Mouse (Mus musculus): ENCODE measurements around the gene Nab2. TPM values are rescaled to one million over a fixed set of nuclear protein-coding genes. Genes with fewer than 3 reads are reported as not detected.
A peak's percentile ranks its signal among the peaks of the same experiment; 100 is the strongest.

The Nab2 gene
- polyA plus RNA-seq, 1 experiment from 2014 or later: 4.0 TPM

GRCm38 (mm10) chr10:127691053-127691452 lies 22.7 kb upstream of the Nab2 start:
- WGBS: 26% methylated on average over 1 of the region's 1 CpGs
- no peak overlapping the region for H3K9ac ChIP-seq
- ATAC-seq (ENCODE audit: low read depth): no peak

GRCm38 (mm10) chr10:127682886-127683285 lies 14.5 kb upstream of the Nab2 start:
- Histone ChIP-seq H3K4me2 (no peak overlapping the region), H3K36me3 (no peaks in the 10 kb centered on the region), H3K4me3 (no peak overlapping the region), H3K27me3 (no peaks in the 10 kb centered on the region), H3K9me3 (no peaks in the 10 kb centered on the region), H3K9ac (no peak overlapping the region), H3K4me1 (replicated peaks) (peaks cover 5% of the 10 kb centered on the region), H3K27ac (replicated peaks) (no peak overlapping the region)
- WGBS: 97% methylated on average over 6 of the region's 6 CpGs
- no peak for ATAC-seq (ENCODE audit: low read depth)

More at GRCm38 (mm10) chr10:127691053-127691452, 22.7 kb upstream of the Nab2 start:
- no peaks in the 10 kb centered on the region for H3K9me3 ChIP-seq
- no peaks in the 10 kb centered on the region for H3K4me1 ChIP-seq (replicated peaks)
- no peaks in the 10 kb centered on the region for H3K27me3 ChIP-seq
- H3K4me2 ChIP-seq: no peak overlapping the region
- no peak overlapping the region for H3K4me3 ChIP-seq
- H3K36me3 ChIP-seq: peaks cover 32% of the 10 kb centered on the region
- H3K27ac ChIP-seq (replicated peaks): no peak overlapping the region

- no peak overlapping the region for H3K9ac ChIP-seq
- no peak overlapping the region for H3K4me2 ChIP-seq
- no peak overlapping the region for H3K4me3 ChIP-seq
- 94% methylated on average over 3 of the region's 3 CpGs for WGBS
- H3K9me3 ChIP-seq: no peaks in the 10 kb centered on the region
- H3K27ac ChIP-seq (replicated peaks): no peak overlapping the region
- peaks cover 17% of the 10 kb centered on the region for H3K4me1 ChIP-seq (replicated peaks)
- no peaks in the 10 kb centered on the region for H3K36me3 ChIP-seq
- H3K27me3 ChIP-seq: no peaks in the 10 kb centered on the region
- ATAC-seq (ENCODE audit: low read depth): no peak
Observed at GRCm38 (mm10) chr10:127679881-127680280, 11.5 kb upstream of the Nab2 start.

GRCm38 (mm10) chr10:127679208-127679607 lies 10.8 kb upstream of the Nab2 start:
- Histone ChIP-seq H3K27me3 (no peaks in the 10 kb centered on the region), H3K27ac (replicated peaks) (no peak overlapping the region), H3K9ac (no peak overlapping the region), H3K4me2 (no peak overlapping the region), H3K4me1 (replicated peaks) (peaks cover 17% of the 10 kb centered on the region), H3K9me3 (no peaks in the 10 kb centered on the region), H3K4me3 (no peak overlapping the region), H3K36me3 (no peaks in the 10 kb centered on the region)
- ATAC-seq (ENCODE audit: low read depth): no peak
- 92% methylated on average over 1 of the region's 1 CpGs for WGBS

GRCm38 (mm10) chr10:127677591-127678336 lies 9.4 kb upstream of the Nab2 start:
- peak overlapping the region; percentile 97 for H3K4me2 ChIP-seq
- 15% methylated on average over 14 of the region's 14 CpGs for WGBS
- H3K9me3 ChIP-seq: no peaks in the 10 kb centered on the region
- H3K27me3 ChIP-seq: no peaks in the 10 kb centered on the region
- 0 out of 2 replicates have a peak overlapping the region, but pooled peaks have one; percentile 61 for H3K27ac ChIP-seq (replicated peaks)
- H3K36me3 ChIP-seq: no peaks in the 10 kb centered on the region
- peak overlapping the region; percentile 80 for H3K4me3 ChIP-seq
- ATAC-seq (ENCODE audit: low read depth): no peak
- peaks cover 17% of the 10 kb centered on the region for H3K4me1 ChIP-seq (replicated peaks)
- H3K9ac ChIP-seq: peak overlapping the region; percentile 77

GRCm38 (mm10) chr10:127676691-127677548 lies 8.6 kb upstream of the Nab2 start:
- peak overlapping the region; percentile 77 for H3K9ac ChIP-seq
- H3K9me3 ChIP-seq: no peaks in the 10 kb centered on the region
- peak; percentile 96 for ATAC-seq (ENCODE audit: low read depth)
- peak overlapping the region; percentile 97 for H3K4me2 ChIP-seq
- H3K27ac ChIP-seq (replicated peaks): peak overlapping the region; percentile 61
- peak overlapping the region; percentile 80 for H3K4me3 ChIP-seq
- peaks cover 17% of the 10 kb centered on the region for H3K4me1 ChIP-seq (replicated peaks)
- no peaks in the 10 kb centered on the region for H3K27me3 ChIP-seq
- no peaks in the 10 kb centered on the region for H3K36me3 ChIP-seq
- under 1% methylated on average over 71 of the region's 71 CpGs for WGBS

- no peak for ATAC-seq (ENCODE audit: low read depth)
- Histone ChIP-seq H3K27ac (replicated peaks) (peak overlapping the region; percentile 57), H3K9me3 (no peaks in the 10 kb centered on the region), H3K27me3 (no peaks in the 10 kb centered on the region), H3K4me1 (replicated peaks) (peaks cover 17% of the 10 kb centered on the region), H3K9ac (peak overlapping the region; percentile 63), H3K4me2 (peak overlapping the region; percentile 60), H3K36me3 (no peaks in the 10 kb centered on the region), H3K4me3 (peak overlapping the region; percentile 80)
- 53% methylated on average over 5 of the region's 5 CpGs for WGBS
Observed at GRCm38 (mm10) chr10:127675859-127676398, 7.6 kb upstream of the Nab2 start.

GRCm38 (mm10) chr10:127674794-127675522 lies 6.6 kb upstream of the Nab2 start:
- WGBS: 86% methylated on average over 8 of the region's 8 CpGs
- Histone ChIP-seq H3K27me3 (peaks cover 4% of the 10 kb centered on the region), H3K9ac (no peak overlapping the region), H3K27ac (replicated peaks) (no peak overlapping the region), H3K9me3 (no peaks in the 10 kb centered on the region), H3K4me1 (replicated peaks) (peaks cover 17% of the 10 kb centered on the region), H3K36me3 (no peaks in the 10 kb centered on the region), H3K4me2 (no peak overlapping the region), H3K4me3 (no peak overlapping the region)
- ATAC-seq (ENCODE audit: low read depth): no peak

GRCm38 (mm10) chr10:127674046-127674655 lies 5.8 kb upstream of the Nab2 start:
- no peaks in the 10 kb centered on the region for H3K36me3 ChIP-seq
- no peak overlapping the region for H3K27ac ChIP-seq (replicated peaks)
- 93% methylated on average over 6 of the region's 6 CpGs for WGBS
- no peak overlapping the region for H3K4me3 ChIP-seq
- no peak for ATAC-seq (ENCODE audit: low read depth)
- peaks cover 20% of the 10 kb centered on the region for H3K4me1 ChIP-seq (replicated peaks)
- H3K4me2 ChIP-seq: no peak overlapping the region
- H3K9me3 ChIP-seq: no peaks in the 10 kb centered on the region
- H3K27me3 ChIP-seq: peaks cover 12% of the 10 kb centered on the region
- no peak overlapping the region for H3K9ac ChIP-seq

- no peak overlapping the region for H3K4me2 ChIP-seq
- no peaks in the 10 kb centered on the region for H3K36me3 ChIP-seq
- H3K27ac ChIP-seq (replicated peaks): no peak overlapping the region
- peaks cover 40% of the 10 kb centered on the region for H3K27me3 ChIP-seq
- no peak overlapping the region for H3K4me3 ChIP-seq
- H3K9ac ChIP-seq: no peak overlapping the region
- no peak for ATAC-seq (ENCODE audit: low read depth)
- peaks cover 34% of the 10 kb centered on the region for H3K4me1 ChIP-seq (replicated peaks)
- H3K9me3 ChIP-seq: no peaks in the 10 kb centered on the region
- 38% methylated on average over 2 of the region's 2 CpGs for WGBS
Observed at GRCm38 (mm10) chr10:127671276-127671675, 2.9 kb upstream of the Nab2 start.

GRCm38 (mm10) chr10:127670185-127670584 lies 1.8 kb upstream of the Nab2 start:
- Histone ChIP-seq H3K9ac (no peak overlapping the region), H3K4me3 (no peak overlapping the region), H3K4me1 (replicated peaks) (peaks cover 43% of the 10 kb centered on the region), H3K36me3 (no peaks in the 10 kb centered on the region), H3K27ac (replicated peaks) (no peak overlapping the region), H3K4me2 (no peak overlapping the region), H3K27me3 (peaks cover 51% of the 10 kb centered on the region), H3K9me3 (no peaks in the 10 kb centered on the region)
- ATAC-seq (ENCODE audit: low read depth): no peak
- 90% methylated on average over 2 of the region's 2 CpGs for WGBS

All from neural tube, embryonic 13.5 days (tissue).